Mouse (Mus musculus) frontal cortex, postnatal 36 days (tissue): ENCODE results near the gene Trim71.

Experiments used
- DNase-seq, 2 experiments: peaks; one replicate each; pipeline ENCODE4 v3.0.0; 2022; ENCODE audit warnings: low spot score in 2 of 2

Trim71 gene

GRCm38 (mm10) chr9:114563761-114564606 lies at the start of gene Trim71:
TSS of gene Trim71 (minus strand) at chr9:114564369.
- peak; percentile 19 to 32 for DNase-seq

DNA sequence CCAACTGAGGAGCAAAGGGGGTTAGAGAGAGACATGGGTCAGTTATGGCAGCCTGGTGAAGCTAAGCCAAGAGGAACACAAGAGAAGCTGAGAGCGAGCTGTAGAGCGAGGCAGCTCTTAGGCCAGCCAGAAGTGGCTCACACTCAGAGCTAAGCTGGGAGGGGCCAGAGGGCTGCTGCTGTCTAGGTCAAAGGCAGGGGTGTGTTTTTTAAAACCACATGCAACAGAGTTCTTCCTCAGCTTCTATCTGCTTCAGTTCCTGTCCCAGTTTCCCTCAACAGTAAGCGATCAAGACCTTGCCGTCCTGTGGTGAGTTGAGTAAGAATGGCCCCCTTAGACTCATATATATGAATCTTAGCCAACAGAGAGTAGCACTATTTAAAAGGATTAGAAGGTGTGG lies 48.9 kb upstream of the Trim71 start:
- DNase-seq: no peak

DNA sequence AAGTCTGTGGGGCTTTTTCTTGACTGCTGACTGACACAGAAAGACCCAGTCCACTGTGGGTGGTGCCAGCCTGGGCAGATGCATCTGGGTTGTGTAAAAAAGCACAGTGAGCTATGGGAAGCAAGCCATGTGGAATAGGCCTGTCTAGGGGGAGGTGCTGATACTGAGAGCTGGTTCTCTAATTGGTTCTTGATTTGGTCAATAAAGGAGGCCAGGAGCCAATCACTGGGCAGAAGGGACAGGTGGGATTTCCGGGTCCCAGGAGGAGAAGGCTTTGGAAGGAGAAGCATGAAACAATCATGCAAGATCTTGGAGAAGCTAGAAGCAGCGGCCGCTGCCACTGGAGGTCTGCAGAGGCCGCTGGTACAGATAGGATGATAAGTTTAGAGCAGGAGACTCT lies 48.4 kb upstream of the Trim71 start:
- DNase-seq: no peak

GRCm38 (mm10) chr9:114610266-114610665 lies 46.1 kb upstream of the Trim71 start:
- no peak for DNase-seq

DNA sequence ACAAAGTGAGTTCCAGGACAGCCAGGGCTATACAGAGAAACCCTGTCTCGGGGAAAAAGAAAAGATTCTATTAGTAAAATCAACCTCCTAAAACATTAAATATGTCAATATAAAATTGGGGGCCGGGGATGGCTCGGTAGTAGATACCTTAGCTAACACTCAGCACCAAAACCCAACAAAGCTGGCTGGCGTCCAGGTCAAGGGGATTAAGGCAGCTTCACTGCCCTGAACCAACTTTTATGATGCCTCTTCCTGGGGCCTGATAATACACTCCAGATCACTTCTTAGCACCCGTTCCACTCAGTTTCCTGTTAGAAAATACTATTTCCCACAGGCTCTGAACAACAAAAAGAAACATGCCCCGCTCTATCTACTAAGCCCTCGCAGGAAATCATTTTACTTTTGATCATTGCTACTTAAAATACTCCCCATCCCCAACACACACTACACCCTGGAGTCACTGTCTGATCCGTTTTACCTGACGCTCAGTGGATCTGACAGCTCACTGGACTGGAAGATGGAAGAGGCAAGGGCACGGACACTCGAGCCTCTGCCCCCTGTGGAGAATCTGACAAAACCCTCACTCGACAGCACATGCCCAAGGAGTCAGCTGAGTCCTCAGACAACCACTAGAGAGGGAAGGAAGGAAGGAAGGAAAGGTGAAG lies 39.8 kb upstream of the Trim71 start:
- no peak for DNase-seq

- no peak for DNase-seq
Observed at GRCm38 (mm10) chr9:114601096-114601495, 36.9 kb upstream of the Trim71 start.

DNA sequence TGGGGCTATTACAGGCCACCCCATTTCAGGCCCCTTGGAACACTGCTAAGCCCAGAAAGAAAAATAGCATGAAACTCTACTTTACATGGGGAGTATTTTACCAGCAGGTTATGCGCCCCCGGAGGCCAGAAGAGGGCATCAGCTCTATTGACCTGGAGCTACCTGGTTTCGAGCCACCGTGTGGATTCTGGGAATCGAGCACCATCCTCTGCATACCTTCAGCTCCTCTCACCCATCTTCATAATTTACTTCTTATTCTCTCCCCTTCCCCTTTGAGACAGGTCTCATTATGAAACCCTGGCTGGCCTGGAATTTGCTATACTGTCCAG lies 20.8 kb upstream of the Trim71 start:
- no peak for DNase-seq

GRCm38 (mm10) chr9:114584183-114585016 lies 20.2 kb upstream of the Trim71 start:
- DNase-seq: no peak

GRCm38 (mm10) chr9:114583812-114584182 lies 19.6 kb upstream of the Trim71 start:
- DNase-seq: peak; percentile 43 to 55

DNA sequence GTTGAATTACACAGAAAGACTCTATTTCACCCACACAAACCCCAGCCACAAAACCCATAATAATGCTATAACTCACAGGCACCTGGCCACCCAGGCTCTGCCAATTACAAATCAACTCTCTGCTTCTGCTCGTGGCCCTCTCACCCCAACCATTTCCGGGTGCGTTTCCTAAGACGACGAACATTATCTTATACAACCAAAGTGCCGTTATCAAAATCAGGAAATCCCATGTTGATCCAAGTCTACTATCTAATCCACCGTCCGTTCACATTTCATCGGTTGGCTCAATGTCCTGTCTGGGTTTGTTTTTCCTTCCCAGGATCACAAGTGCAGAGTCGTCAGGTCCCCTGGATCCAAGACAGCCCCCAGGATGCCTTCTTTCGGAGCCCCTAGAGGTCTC lies 14.5 kb upstream of the Trim71 start:
- no peak for DNase-seq

DNA sequence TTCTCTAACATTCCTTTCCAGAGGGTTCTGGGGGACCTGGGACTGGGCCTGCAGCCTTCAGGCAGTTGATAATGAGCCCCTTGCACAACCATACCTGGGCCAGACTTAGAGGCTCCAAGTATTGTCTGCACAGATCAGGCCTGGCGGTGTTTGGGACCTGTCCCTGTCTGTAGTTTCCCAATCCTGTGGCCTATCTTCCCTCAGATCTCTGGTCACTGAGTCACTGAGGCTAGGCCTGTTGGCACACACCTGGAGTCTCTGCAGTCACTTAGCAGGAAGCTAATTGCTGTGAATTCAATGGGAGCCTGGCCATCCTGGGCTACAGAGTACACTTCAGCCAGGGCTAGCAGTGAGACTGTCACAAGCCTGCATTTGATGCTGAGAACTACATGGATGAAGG lies 11.8 kb upstream of the Trim71 start:
- no peak for DNase-seq

GRCm38 (mm10) chr9:114573528-114573927 lies 9.4 kb upstream of the Trim71 start:
- no peak for DNase-seq

- DNase-seq: no peak
Observed at GRCm38 (mm10) chr9:114568682-114569474, 4.7 kb upstream of the Trim71 start.

DNA sequence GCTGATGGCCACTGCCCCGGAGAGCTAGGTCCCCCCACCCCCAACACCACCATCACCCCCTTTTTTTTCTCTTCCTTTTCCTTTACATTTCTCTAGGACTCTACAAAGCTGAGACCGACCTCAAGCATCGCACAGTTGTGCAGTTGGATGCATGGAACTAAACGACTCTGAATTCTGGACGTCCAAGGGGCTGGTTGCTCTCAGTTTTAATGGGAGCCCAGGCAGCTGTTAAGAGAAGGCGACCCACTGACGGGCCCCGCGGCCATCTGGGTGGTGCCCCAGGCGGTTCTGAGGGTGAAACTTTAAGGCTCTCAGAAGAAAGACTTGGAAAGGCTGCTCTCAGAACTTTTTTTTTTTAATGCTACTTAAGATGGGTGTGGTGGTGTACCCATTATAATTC lies 498 bp upstream of the Trim71 start:
- DNase-seq: no peak

- DNase-seq: peak in 1 of 2 experiments; percentile 24
Observed at GRCm38 (mm10) chr9:114562919-114563751, 1.0 kb downstream of the Trim71 start.

DNA sequence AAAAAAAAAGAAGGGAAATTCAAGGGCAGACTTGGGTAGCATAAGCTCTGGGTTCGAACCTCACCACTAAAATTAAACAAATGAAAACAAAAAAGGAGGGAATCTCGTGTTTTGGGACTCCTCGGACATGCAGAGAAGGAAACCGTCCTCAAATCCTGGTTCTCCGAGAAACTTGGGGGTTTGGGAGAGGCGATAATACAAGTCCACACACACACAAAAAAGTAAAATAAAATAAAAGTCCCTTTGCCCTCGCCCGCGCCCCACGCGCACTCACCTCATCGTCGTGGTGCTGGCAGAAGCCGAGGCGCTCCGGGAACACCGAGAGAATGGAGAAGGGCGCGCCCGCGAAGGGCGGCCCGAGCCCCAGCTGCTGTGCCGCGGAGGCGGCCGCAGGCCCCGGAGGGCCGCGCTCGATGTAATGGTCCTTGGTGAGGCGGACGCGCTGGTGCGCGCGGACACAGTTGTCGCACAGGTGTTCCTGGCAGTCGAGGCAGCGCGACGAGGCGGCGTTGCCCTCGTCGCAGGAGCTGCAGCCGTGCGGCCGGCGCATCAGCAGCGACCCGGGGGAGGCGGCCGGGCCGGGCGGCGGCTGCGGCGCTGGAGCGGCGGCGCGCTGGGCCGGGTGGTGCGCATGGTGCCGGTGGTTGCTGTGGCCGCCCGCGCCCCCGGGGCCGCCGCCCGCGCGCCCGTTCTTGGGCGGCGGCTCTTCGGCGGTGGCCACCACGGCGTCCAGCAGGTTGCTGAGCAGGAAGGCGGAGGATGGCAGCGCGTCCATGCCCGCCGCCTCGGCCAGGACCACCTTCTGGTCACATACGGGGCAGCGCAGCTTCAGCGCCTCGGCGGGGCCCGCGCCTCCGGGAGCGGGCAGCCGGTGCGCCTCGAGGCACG lies 1.9 kb downstream of the Trim71 start:
- no peak for DNase-seq

GRCm38 (mm10) chr9:114561671-114561971 lies 2.5 kb downstream of the Trim71 start:
- no peak for DNase-seq

DNA sequence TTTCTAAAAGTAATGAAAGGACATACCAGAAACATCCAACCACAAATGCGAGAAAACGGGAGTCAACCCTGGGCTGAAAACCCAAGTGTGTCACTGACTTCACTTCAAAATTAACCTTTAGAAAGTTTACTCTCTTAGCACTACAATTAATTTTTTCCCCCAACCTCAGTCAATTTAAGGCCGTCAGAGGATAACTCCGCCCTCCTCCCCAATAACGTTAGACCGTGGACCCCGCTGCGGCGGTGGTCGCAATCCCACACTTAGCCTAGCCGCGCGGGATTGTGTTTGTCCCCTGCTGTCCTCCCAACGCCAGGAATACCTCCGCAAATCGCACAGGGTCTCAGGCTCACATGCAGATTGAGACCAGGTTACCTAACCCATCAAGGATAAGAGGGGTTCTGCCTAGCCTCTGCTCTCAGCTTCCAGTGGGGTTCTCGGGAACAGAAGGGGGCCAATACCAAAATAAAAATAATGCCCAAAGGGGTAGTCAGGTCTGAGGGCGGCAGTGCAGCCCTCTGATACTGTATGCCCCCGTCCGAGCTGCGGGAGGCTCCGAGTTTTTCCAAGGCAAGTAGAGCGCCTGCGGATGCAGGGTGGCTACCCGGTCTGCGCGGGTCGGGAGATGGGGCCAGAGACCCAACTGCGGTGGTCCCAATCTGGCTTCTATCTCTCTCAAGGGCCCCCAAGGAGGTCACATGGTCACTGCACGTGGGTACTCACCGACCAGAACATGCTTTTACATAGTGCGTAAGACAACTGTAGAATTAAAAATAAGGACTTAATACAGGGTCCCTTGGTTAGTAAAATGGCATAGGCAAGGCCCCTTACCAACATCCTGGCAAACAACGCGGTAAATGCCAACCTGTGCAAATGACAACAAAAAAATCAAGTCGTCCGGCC lies 3.1 kb downstream of the Trim71 start:
- DNase-seq: no peak

GRCm38 (mm10) chr9:114560141-114560540 lies 4.0 kb downstream of the Trim71 start:
- no peak for DNase-seq
